Mouse (Mus musculus) bone marrow macrophage, adult 2 months (primary cell): Measurements from ENCODE around the gene 5330417C22Rik.

Experiments
- CTCF ChIP-seq: IDR thresholded peaks from 2 replicates; pipeline ENCODE4 v1.5.1; 2012; ENCODE audit warnings: low read depth, mild to moderate bottlenecking, low read length, moderate library complexity
- POLR2A ChIP-seq: IDR thresholded peaks from 2 replicates; pipeline ENCODE4 v1.6.1; 2012; ENCODE audit warnings: mild to moderate bottlenecking, low read depth, low read length, borderline replicate concordance

GRCm38 (mm10) chr3:108444029-108444428 lies 92.3 kb downstream of the 5330417C22Rik start:
- TF ChIP-seq CTCF, result no peak
- no peak for TF ChIP-seq POLR2A
